Mouse (Mus musculus) heart, adult 2 months (tissue): ENCODE results near the gene Kdm2b.

Experiments used
- CTCF ChIP-seq: fragments of 200-600 bp; IDR thresholded peaks from 2 replicates; pipeline ENCODE4 v1.8.1; 2022; ENCODE audit warnings: antibody characterized with exemption, mild to moderate bottlenecking, moderate library complexity
- EP300 ChIP-seq: fragments of 200-500 bp; IDR thresholded peaks from 2 replicates; pipeline ENCODE4 v1.6.1; 2011; ENCODE audit warnings: low read depth, low read length, control low read depth; ENCODE audit not compliant: insufficient read depth
- POLR2A ChIP-seq: fragments of 200-500 bp; IDR thresholded peaks from 2 replicates; pipeline ENCODE4 v1.6.1; 2011; ENCODE audit warnings: mild to moderate bottlenecking, low read depth, low read length, control low read depth; ENCODE audit not compliant: insufficient read depth

- TF ChIP-seq POLR2A (no peak), CTCF (no peak), EP300 (no peak)
Observed at GRCm38 (mm10) chr5:122926341-122926740, 63.3 kb downstream of the Kdm2b start.
